Mouse (Mus musculus) midbrain, embryonic 13.5 days (tissue): ENCODE data around the gene Chid1. TPM values are rescaled to one million over a fixed set of nuclear protein-coding genes. Genes with fewer than 3 reads are reported as not detected.

ENCODE experiments used
- ATAC-seq: fragments of 200-750 bp; cut with Nextera tagmentation; 2 replicates; pipeline ENCODE4 v1.8.0; 2017; ENCODE audit warnings: mild to moderate bottlenecking, moderate TSS enrichment, moderate library complexity
- H3K27ac ChIP-seq: fragments of 300-500 bp; sonication (generic); 2 replicates; pipeline ENCODE4 v1.5.1; 2015; ENCODE audit warnings: inconsistent platforms, mild to moderate bottlenecking, moderate library complexity
- H3K27me3 ChIP-seq: fragments of 300-500 bp; sonication (generic); 2 replicates; pipeline ENCODE4 v1.6.1; 2015; ENCODE audit warnings: mild to moderate bottlenecking, inconsistent platforms
- H3K36me3 ChIP-seq: fragments of 300-500 bp; sonication (generic); 2 replicates; pipeline ENCODE4 v1.6.1; 2015; ENCODE audit warnings: mild to moderate bottlenecking, inconsistent platforms
- H3K4me1 ChIP-seq: fragments of 300-500 bp; sonication (generic); replicated peaks from 2 replicates; pipeline ENCODE4 v1.6.1; 2015; ENCODE audit warnings: inconsistent platforms
- H3K4me2 ChIP-seq: fragments of 300-500 bp; sonication (generic); replicated peaks from 2 replicates; pipeline ENCODE4 v1.6.1; 2015; ENCODE audit warnings: moderate library complexity, mild to moderate bottlenecking, inconsistent platforms
- H3K4me3 ChIP-seq: fragments of 300-500 bp; sonication (generic); replicated peaks from 2 replicates; pipeline ENCODE4 v1.5.1; 2015; ENCODE audit warnings: mild to moderate bottlenecking, inconsistent platforms
- H3K9ac ChIP-seq: fragments of 300-500 bp; sonication (generic); replicated peaks from 2 replicates; pipeline ENCODE4 v1.6.1; 2015; ENCODE audit warnings: mild to moderate bottlenecking, inconsistent platforms
- H3K9me3 ChIP-seq: fragments of 300-500 bp; sonication (generic); 2 replicates; pipeline ENCODE4 v1.6.1; 2016; ENCODE audit warnings: mild to moderate bottlenecking, inconsistent platforms
- WGBS: fragments of 180-500 bp; shearing (Covaris S2); methylation state at CpG from one replicate; pipeline ENCODE4 v1.1.7; 2015; 5-methylcytosine and 5-hydroxymethylcytosine counted together
- polyA plus RNA-seq: library from polyadenylated mRNA; unstranded; fragments of >200 nt; fragmentation: Nextera tagmentation; extraction: Ambion mirVana; gene quantifications from 2 replicates; pipeline ENCODE4 v1.2.1, GENCODE M21; 2015

Gene Chid1
- polyA plus RNA-seq, 1 experiment from 2014 or later, result 31.7 TPM

- no peak for ATAC-seq
Measured at GRCm38 (mm10) chr7:141523007-141523406, 16.6 kb downstream of the Chid1 start.

GRCm38 (mm10) chr7:141519795-141520194 lies 19.9 kb downstream of the Chid1 start:
- Histone ChIP-seq H3K4me1 (no peaks in the 10 kb centered on the region), H3K4me3 (no peak overlapping the region), H3K36me3 (peaks cover 50% of the 10 kb centered on the region), H3K9me3 (no peaks in the 10 kb centered on the region), H3K4me2 (no peak overlapping the region), H3K27ac (no peak overlapping the region), H3K27me3 (no peaks in the 10 kb centered on the region), H3K9ac (no peak overlapping the region)
- 78% methylated on average over 1 of the region's 1 CpGs for WGBS
- ATAC-seq, result no peak

More at GRCm38 (mm10) chr7:141523007-141523406, 16.6 kb downstream of the Chid1 start:
- WGBS, result 54% methylated on average over 4 of the region's 4 CpGs
- no peaks in the 10 kb centered on the region for H3K9me3 ChIP-seq
- H3K36me3 ChIP-seq, result peaks cover 53% of the 10 kb centered on the region
- no peak overlapping the region for H3K27ac ChIP-seq
- H3K9ac ChIP-seq, result 0 out of 2 replicates have a peak overlapping the region, but pooled peaks have one; percentile 17
- H3K4me3 ChIP-seq, result no peak overlapping the region
- H3K4me1 ChIP-seq, result no peaks in the 10 kb centered on the region
- no peaks in the 10 kb centered on the region for H3K27me3 ChIP-seq
- no peak overlapping the region for H3K4me2 ChIP-seq

- no peak overlapping the region for H3K4me2 ChIP-seq
- 84% methylated on average over 3 of the region's 3 CpGs for WGBS
- ATAC-seq, result no peak
- H3K4me1 ChIP-seq, result no peaks in the 10 kb centered on the region
- H3K4me3 ChIP-seq, result no peak overlapping the region
- H3K27ac ChIP-seq, result no peak overlapping the region
- no peak overlapping the region for H3K9ac ChIP-seq
- H3K9me3 ChIP-seq, result no peaks in the 10 kb centered on the region
- peaks cover 53% of the 10 kb centered on the region for H3K36me3 ChIP-seq
- H3K27me3 ChIP-seq, result no peaks in the 10 kb centered on the region
Measured at GRCm38 (mm10) chr7:141518926-141519325, 20.7 kb downstream of the Chid1 start.

- H3K4me1 ChIP-seq, result no peaks in the 10 kb centered on the region
- no peak overlapping the region for H3K9ac ChIP-seq
- WGBS, result 81% methylated on average over 5 of the region's 5 CpGs
- H3K9me3 ChIP-seq, result no peaks in the 10 kb centered on the region
- H3K27ac ChIP-seq, result no peak overlapping the region
- no peak overlapping the region for H3K4me3 ChIP-seq
- no peak for ATAC-seq
- no peak overlapping the region for H3K4me2 ChIP-seq
- H3K27me3 ChIP-seq, result no peaks in the 10 kb centered on the region
- peaks cover 58% of the 10 kb centered on the region for H3K36me3 ChIP-seq
Measured at GRCm38 (mm10) chr7:141518296-141518695, 21.4 kb downstream of the Chid1 start.

GRCm38 (mm10) chr7:141517638-141518037 lies 22.0 kb downstream of the Chid1 start:
- no peak overlapping the region for H3K4me3 ChIP-seq
- H3K27me3 ChIP-seq, result no peaks in the 10 kb centered on the region
- H3K4me2 ChIP-seq, result no peak overlapping the region
- no peak overlapping the region; the same call in 1 of the 2 replicates for H3K9ac ChIP-seq
- H3K9me3 ChIP-seq, result no peaks in the 10 kb centered on the region
- H3K27ac ChIP-seq, result no peak overlapping the region
- ATAC-seq, result no peak
- peaks cover 63% of the 10 kb centered on the region for H3K36me3 ChIP-seq
- 86% methylated on average over 4 of the region's 4 CpGs for WGBS
- no peaks in the 10 kb centered on the region for H3K4me1 ChIP-seq

GRCm38 (mm10) chr7:141510681-141511191 lies 28.9 kb downstream of the Chid1 start:
- Histone ChIP-seq H3K4me1 (no peaks in the 10 kb centered on the region), H3K9ac (no peak overlapping the region), H3K4me2 (no peak overlapping the region), H3K36me3 (peaks cover 52% of the 10 kb centered on the region), H3K27ac (no peak overlapping the region), H3K9me3 (no peaks in the 10 kb centered on the region), H3K4me3 (no peak overlapping the region), H3K27me3 (no peaks in the 10 kb centered on the region)
- WGBS, result 72% methylated on average over 8 of the region's 8 CpGs
- ATAC-seq, result no peak

- ATAC-seq, result no peak
- H3K9ac ChIP-seq, result no peak overlapping the region
- no peak overlapping the region for H3K4me2 ChIP-seq
- H3K9me3 ChIP-seq, result no peaks in the 10 kb centered on the region
- H3K27ac ChIP-seq, result no peak overlapping the region
- 97% methylated on average over 5 of the region's 5 CpGs for WGBS
- peaks cover 48% of the 10 kb centered on the region for H3K36me3 ChIP-seq
- H3K4me1 ChIP-seq, result no peaks in the 10 kb centered on the region
- no peak overlapping the region for H3K4me3 ChIP-seq
- no peaks in the 10 kb centered on the region for H3K27me3 ChIP-seq
Measured at GRCm38 (mm10) chr7:141510196-141510595, 29.5 kb downstream of the Chid1 start.

GRCm38 (mm10) chr7:141508160-141508559 lies 31.5 kb downstream of the Chid1 start:
- no peaks in the 10 kb centered on the region for H3K4me1 ChIP-seq
- no peak overlapping the region for H3K9ac ChIP-seq
- H3K4me3 ChIP-seq, result no peak overlapping the region
- no peak for ATAC-seq
- no peaks in the 10 kb centered on the region for H3K9me3 ChIP-seq
- H3K36me3 ChIP-seq, result peaks cover 39% of the 10 kb centered on the region
- 0 out of 2 replicates have a peak overlapping the region, but pooled peaks have one; percentile 25 for H3K27ac ChIP-seq
- H3K4me2 ChIP-seq, result no peak overlapping the region
- no peaks in the 10 kb centered on the region for H3K27me3 ChIP-seq

- WGBS, result 62% methylated on average over 2 of the region's 2 CpGs
- peaks cover 34% of the 10 kb centered on the region for H3K36me3 ChIP-seq
Measured at GRCm38 (mm10) chr7:141506278-141506677, 33.4 kb downstream of the Chid1 start.

GRCm38 (mm10) chr7:141502556-141502905 lies 37.1 kb downstream of the Chid1 start:
- ATAC-seq, result no peak
- no peak overlapping the region for H3K4me3 ChIP-seq
- no peaks in the 10 kb centered on the region for H3K27me3 ChIP-seq
- no peak overlapping the region for H3K4me2 ChIP-seq
- peaks cover 39% of the 10 kb centered on the region for H3K36me3 ChIP-seq
- no peak overlapping the region for H3K27ac ChIP-seq
- H3K9ac ChIP-seq, result no peak overlapping the region
- H3K4me1 ChIP-seq, result no peaks in the 10 kb centered on the region
- WGBS, result 94% methylated on average over 5 of the region's 5 CpGs
- no peaks in the 10 kb centered on the region for H3K9me3 ChIP-seq

More at GRCm38 (mm10) chr7:141506278-141506677, 33.4 kb downstream of the Chid1 start:
- no peaks in the 10 kb centered on the region for H3K9me3 ChIP-seq
- no peaks in the 10 kb centered on the region for H3K27me3 ChIP-seq
- H3K4me2 ChIP-seq, result no peak overlapping the region
- 0 out of 2 replicates have a peak overlapping the region, but pooled peaks have one; percentile 3 for H3K9ac ChIP-seq
- no peak for ATAC-seq
- H3K27ac ChIP-seq, result no peak overlapping the region
- H3K4me3 ChIP-seq, result no peak overlapping the region
- H3K4me1 ChIP-seq, result no peaks in the 10 kb centered on the region

GRCm38 (mm10) chr7:141501820-141502555 lies 37.7 kb downstream of the Chid1 start:
- ATAC-seq, result no peak
- no peaks in the 10 kb centered on the region for H3K9me3 ChIP-seq
- no peak overlapping the region for H3K4me2 ChIP-seq
- no peaks in the 10 kb centered on the region for H3K4me1 ChIP-seq
- H3K27me3 ChIP-seq, result no peaks in the 10 kb centered on the region
- H3K36me3 ChIP-seq, result peaks cover 43% of the 10 kb centered on the region
- no peak overlapping the region for H3K9ac ChIP-seq
- no peak overlapping the region for H3K4me3 ChIP-seq
- H3K27ac ChIP-seq, result no peak overlapping the region
- 93% methylated on average over 7 of the region's 7 CpGs for WGBS

GRCm38 (mm10) chr7:141497600-141497999 lies 42.1 kb downstream of the Chid1 start:
- no peak overlapping the region for H3K9ac ChIP-seq
- no peaks in the 10 kb centered on the region for H3K27me3 ChIP-seq
- WGBS, result 90% methylated on average over 3 of the region's 3 CpGs

More at GRCm38 (mm10) chr7:141497600-141497999, 42.1 kb downstream of the Chid1 start:
- H3K36me3 ChIP-seq, result peaks cover 64% of the 10 kb centered on the region
- H3K4me1 ChIP-seq, result no peaks in the 10 kb centered on the region
- no peak overlapping the region for H3K4me2 ChIP-seq
- no peak overlapping the region for H3K27ac ChIP-seq
- no peak for ATAC-seq
- no peaks in the 10 kb centered on the region for H3K9me3 ChIP-seq
- H3K4me3 ChIP-seq, result no peak overlapping the region
